Mouse (Mus musculus): ENCODE measurements around the gene Gm6583. TPM values are rescaled to one million over a fixed set of nuclear protein-coding genes. Genes with fewer than 3 reads are reported as not detected.

Gene Gm6583
- polyA plus RNA-seq, 1 experiment = 1.4 TPM

DNA sequence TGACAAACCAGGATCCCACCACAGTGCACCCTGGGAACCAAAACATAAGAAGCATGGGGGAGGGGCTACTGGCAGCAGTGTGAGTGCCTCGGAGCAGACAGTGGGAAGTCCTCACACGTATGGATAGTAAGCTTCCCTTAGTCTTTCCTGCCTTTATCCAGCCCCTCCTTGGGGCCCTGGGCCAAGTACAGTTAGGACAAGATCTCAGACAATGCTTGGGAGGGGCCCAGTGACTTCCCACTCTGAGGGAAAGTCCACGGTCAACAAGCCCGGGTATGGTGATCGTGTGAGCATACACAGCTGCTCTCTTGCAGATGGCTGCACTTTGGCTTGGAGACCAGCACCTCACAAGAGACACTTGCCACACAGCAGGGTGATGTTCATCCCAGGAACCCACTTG, 38.5 kb downstream of the Gm6583 start:
- H3K36me3 ChIP-seq (replicated peaks; ENCODE audit: low read length) = peaks cover 68% of the 10 kb centered on the region
- peaks cover 65% of the 10 kb centered on the region for H3K4me1 ChIP-seq
- H3K4me3 ChIP-seq (replicated peaks) = no peak overlapping the region
- no peaks in the 10 kb centered on the region for H3K9me3 ChIP-seq
- no peaks in the 10 kb centered on the region for H3K27me3 ChIP-seq (replicated peaks)
- TF ChIP-seq FLI1 (IDR thresholded peaks at IDR 0.05; ENCODE audit: low read length) (no peak), GATA1 (IDR thresholded peaks at IDR 0.05; ENCODE audit: borderline replicate concordance, low read length) (no peak)

DNA sequence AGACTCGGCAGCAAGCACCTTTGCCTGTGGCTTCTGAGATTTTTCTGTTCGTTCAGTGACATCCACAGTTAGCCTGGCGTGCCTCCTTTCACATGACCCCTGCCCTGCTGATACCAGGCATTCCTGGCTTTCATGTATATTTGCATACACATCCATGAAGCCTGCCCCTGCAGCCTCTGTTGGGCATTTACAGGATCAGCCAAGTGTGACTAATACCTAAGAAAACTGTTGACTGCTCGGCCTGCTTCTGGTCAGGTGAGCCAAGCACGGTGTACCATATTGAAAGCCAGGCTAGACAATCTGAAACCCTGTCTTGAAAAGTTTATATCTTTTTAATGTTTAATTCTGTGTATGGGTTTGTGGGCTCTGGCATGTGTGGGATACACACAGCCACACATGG, 39.4 kb downstream of the Gm6583 start:
- Histone ChIP-seq H3K4me1 (peaks cover 70% of the 10 kb centered on the region), H3K4me3 (replicated peaks) (no peak overlapping the region), H3K36me3 (replicated peaks; ENCODE audit: low read length) (peaks cover 76% of the 10 kb centered on the region), H3K27me3 (replicated peaks) (no peaks in the 10 kb centered on the region), H3K9me3 (no peaks in the 10 kb centered on the region)
- no peak for TF ChIP-seq GATA1 (IDR thresholded peaks at IDR 0.05; ENCODE audit: borderline replicate concordance, low read length)
- no peak for TF ChIP-seq FLI1 (IDR thresholded peaks at IDR 0.05; ENCODE audit: low read length)

DNA sequence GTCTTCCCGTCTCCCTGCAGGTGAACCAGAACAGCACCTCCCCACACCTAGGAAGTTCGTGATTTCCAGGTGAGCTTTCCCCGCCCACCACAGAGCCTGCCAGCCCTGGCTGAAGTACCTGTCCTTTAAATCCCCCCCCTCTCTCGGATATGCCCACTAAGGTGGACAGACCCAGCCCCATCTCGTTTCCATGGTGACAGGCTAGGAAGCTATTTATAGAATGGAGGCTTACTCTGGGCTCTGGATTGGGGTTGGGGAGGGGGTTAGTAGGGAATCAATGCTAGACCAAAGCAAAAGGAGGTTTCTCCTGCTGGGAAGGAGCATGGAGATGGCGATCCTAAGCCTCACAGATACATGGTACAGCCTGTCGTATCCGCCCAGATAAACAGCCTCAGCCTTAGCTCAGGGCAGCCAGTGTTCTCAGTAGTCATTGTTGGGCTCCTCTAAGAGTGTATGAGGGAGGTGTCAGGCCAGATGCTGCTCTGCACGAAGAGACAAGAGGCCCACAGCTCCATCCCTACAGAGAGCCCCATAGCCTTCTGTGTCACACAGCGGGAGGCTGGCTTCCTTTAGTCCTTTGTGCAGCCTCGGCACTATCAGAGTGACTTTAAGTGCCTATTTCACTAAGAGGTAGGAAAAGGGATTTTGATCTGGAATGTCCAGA, 42.5 kb downstream of the Gm6583 start:
- Histone ChIP-seq H3K36me3 (replicated peaks; ENCODE audit: low read length) (peaks cover 98% of the 10 kb centered on the region), H3K9me3 (no peaks in the 10 kb centered on the region), H3K4me1 (peaks cover 78% of the 10 kb centered on the region), H3K27me3 (replicated peaks) (no peaks in the 10 kb centered on the region), H3K4me3 (replicated peaks) (no peak overlapping the region)
- TF ChIP-seq GATA1 (IDR thresholded peaks at IDR 0.05; ENCODE audit: borderline replicate concordance, low read length) (no peak), FLI1 (IDR thresholded peaks at IDR 0.05; ENCODE audit: low read length) (no peak)

DNA sequence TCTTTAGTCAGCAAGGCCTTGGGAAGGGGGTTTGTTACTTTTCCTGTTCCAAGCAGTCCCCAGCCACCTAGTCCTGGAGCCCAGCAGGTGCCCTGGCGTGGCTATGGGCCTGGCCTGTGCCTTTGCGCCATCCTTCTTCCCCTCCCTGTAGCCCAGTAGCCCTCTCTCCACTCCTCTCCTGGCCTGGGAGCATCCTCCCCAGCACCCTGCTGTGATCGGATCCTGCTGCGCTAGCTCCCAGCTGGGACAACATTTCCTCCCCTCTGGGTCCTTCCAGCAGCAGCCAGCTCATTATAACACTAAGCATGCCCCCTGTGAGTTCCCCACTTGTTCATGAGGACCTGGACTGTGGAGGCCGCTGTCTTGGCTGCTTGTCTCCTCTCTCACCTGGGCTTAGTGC, 50.0 kb downstream of the Gm6583 start:
- Histone ChIP-seq H3K9me3 (no peaks in the 10 kb centered on the region), H3K27me3 (replicated peaks) (no peaks in the 10 kb centered on the region), H3K36me3 (replicated peaks; ENCODE audit: low read length) (peaks cover 100% of the 10 kb centered on the region), H3K4me3 (replicated peaks) (no peak overlapping the region), H3K4me1 (peaks cover 96% of the 10 kb centered on the region)
- TF ChIP-seq FLI1 (IDR thresholded peaks at IDR 0.05; ENCODE audit: low read length) (no peak), GATA1 (IDR thresholded peaks at IDR 0.05; ENCODE audit: borderline replicate concordance, low read length) (no peak)

Other genes with a start within 250 kb of the Gm6583 start
- gene Cryba4, start 103.5 kb downstream of the Gm6583 start, polyA plus RNA-seq (2012; ENCODE audit: insufficient read depth, low replicate concordance) = 9.4 and 17.2 TPM in 2 replicates
- gene Crybb1, start 100.2 kb downstream of the Gm6583 start, polyA plus RNA-seq (2012; ENCODE audit: insufficient read depth, low replicate concordance) = 0.25 and 3.6 TPM in 2 replicates
- 299 and 479 TPM in 2 replicates for gene Tpst2, start 79.3 kb downstream of the Gm6583 start, polyA plus RNA-seq (2012; ENCODE audit: insufficient read depth, low replicate concordance)
- 30.3 and 35.0 TPM in 2 replicates for gene Tfip11, start 29.7 kb downstream of the Gm6583 start, polyA plus RNA-seq (2012; ENCODE audit: insufficient read depth, low replicate concordance)
- gene Srrd, start 13.0 kb downstream of the Gm6583 start, polyA plus RNA-seq (2012; ENCODE audit: insufficient read depth, low replicate concordance) = 23.5 and 26.3 TPM in 2 replicates
- gene Hps4, start 12.9 kb downstream of the Gm6583 start, polyA plus RNA-seq (2012; ENCODE audit: insufficient read depth, low replicate concordance) = 214 and 827 TPM in 2 replicates
- not detected in 2 replicates for gene Asphd2, start 38.8 kb upstream of the Gm6583 start, polyA plus RNA-seq (2012; ENCODE audit: insufficient read depth, low replicate concordance)
- gene Gm6588, start 93.4 kb upstream of the Gm6583 start, polyA plus RNA-seq (2012; ENCODE audit: insufficient read depth, low replicate concordance) = not detected in 2 replicates
- gene Sez6l, start 221.2 kb upstream of the Gm6583 start, polyA plus RNA-seq (2012; ENCODE audit: insufficient read depth, low replicate concordance) = not detected in 2 replicates

Measured in megakaryocyte, embryonic 14.5 days (primary cell).